Mouse (Mus musculus): Measurements from ENCODE around the gene Itgb4.

DNA sequence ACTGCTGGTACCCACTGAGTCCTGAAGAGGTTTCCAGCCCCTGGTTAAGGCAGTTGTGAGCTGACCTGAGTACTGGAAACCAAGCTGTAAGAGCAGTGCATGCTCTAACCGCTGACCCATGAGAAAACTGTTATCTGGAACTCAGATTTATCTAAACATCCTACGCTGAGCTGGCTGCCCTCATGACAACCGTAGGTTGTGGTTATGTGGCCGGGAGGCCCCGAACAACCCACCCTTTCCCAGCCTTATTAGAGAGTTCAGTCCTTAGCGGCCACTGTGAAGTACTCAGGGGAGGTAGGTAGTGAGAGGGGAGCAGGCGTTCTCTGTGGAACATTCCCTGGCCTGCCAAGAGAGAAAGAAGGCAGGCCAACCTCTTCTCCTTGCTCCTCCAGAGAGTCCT lies 24.5 kb downstream of the Itgb4 start:
- TF ChIP-seq CTCF (IDR thresholded peaks at IDR 0.05; ENCODE audit: low read depth) (no peak), EP300 (IDR thresholded peaks at IDR 0.05; ENCODE audit: low read depth) (no peak)
